ENCODE assay signal across 9 mouse cellular contexts in the genomic region with DNA sequence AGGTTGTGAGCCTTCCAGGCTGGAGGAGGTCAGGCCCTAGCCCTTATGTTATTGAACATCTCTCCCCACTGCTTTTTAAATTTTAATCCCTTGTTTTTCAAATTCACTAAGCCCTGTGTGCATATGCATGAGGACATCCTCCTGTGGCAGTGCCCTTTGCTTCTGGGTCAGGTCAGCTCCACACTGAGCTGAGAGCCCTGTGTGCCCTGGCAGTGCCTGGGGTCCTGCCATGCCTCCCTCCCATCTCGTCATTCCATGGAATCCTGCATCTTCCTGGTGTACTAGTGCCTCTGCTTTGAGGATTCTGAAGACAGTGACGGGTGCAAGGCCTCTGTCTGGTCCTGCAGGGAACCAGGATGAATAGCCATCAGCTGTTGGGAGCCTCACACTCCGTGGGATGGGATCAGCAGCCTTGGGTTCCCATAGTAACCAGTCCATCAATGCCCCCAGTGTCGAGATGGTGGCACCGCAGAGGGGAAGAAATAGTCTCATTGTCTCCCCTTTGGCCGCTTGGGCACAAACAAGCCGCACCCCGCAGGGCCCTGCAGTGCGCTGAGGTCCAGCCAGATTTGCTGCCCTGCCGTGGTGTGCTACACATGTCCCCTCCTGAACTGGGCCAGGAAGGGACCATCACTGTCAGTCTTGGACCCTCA. TPM values are rescaled to one million over a fixed set of nuclear protein-coding genes. Genes with fewer than 3 reads are reported as not detected.
DNase-seq lines count a peak whose midpoint lies in the region; ATAC-seq lines count a peak whose summit lies in the region.
"Had no signal": no experiment of that assay in that cellular context is flagged by ENCODE, and none has a peak within 500 bp of the region (broad histone marks: within the 10 kb centered on the region; RNA-seq: fewer than 3 reads in every experiment).

No protein-coding gene starts in this region.

- H3K9ac ChIP-seq in forebrain, embryonic 16.5 days (replicated peaks; ENCODE audit: low read depth, low read length) = no peak overlapping the region; the same call in 1 of the 2 replicates
- H3K9ac ChIP-seq: liver, embryonic 14.5 days had no signal

- no peaks in the 10 kb centered on the region for H3K36me3 ChIP-seq in forebrain, embryonic 16.5 days (ENCODE audit: control insufficient read depth, insufficient read depth)

- peak; percentile 81 for ATAC-seq in forebrain, embryonic 16.5 days
- no peak for ATAC-seq in megakaryocyte progenitor cell, adult 5-6 weeks (replicated peaks; ENCODE audit: poor library complexity)
- ATAC-seq in monocyte, adult 5-6 weeks (replicated peaks; ENCODE audit: insufficient number of reproducible peaks, low FRiP score, low TSS enrichment, poor library complexity, severe bottlenecking) = no peak

- no peak overlapping the region for H3K4me3 ChIP-seq in forebrain, embryonic 16.5 days (replicated peaks; ENCODE audit: low read length)

- no peaks in the 10 kb centered on the region for H3K27me3 ChIP-seq in forebrain, embryonic 16.5 days (replicated peaks; ENCODE audit: control insufficient read depth, insufficient read depth, low read length)

- WGBS in forebrain, embryonic 16.5 days = 6% methylated on average over 10 of the region's 10 CpGs

- H3K9me3 ChIP-seq in forebrain, embryonic 16.5 days (ENCODE audit: control insufficient read depth, low read length) = no peaks in the 10 kb centered on the region

- no peak overlapping the region for H3K4me2 ChIP-seq in forebrain, embryonic 16.5 days (ENCODE audit: low read length)

- peak; percentile 71 for DNase-seq in layer of hippocampus, adult 11-12 months (ENCODE audit: low spot score)
- no peak for DNase-seq in layer of hippocampus, postnatal 25 days (ENCODE audit: extremely low spot score in 1 of 2, low spot score in 1 of 2)
- peak; percentile 62 to 76 for DNase-seq in left cerebral cortex, adult 9 months (ENCODE audit: low spot score in 2 of 2)
- DNase-seq in retina, postnatal 7 days (ENCODE audit: low read depth, low spot score) = peak; percentile 23
- DNase-seq in adrenal gland, postnatal 25 days = no peak

- peaks cover 9% of the 10 kb centered on the region for H3K4me1 ChIP-seq in forebrain, embryonic 16.5 days (replicated peaks; ENCODE audit: control insufficient read depth, insufficient read depth, low read length)

- H3K27ac ChIP-seq in forebrain, embryonic 16.5 days (ENCODE audit: low read length) = no peak overlapping the region
- H3K27ac ChIP-seq: liver, embryonic 14.5 days had no signal

RNA-seq across cellular contexts. Expression of gene Pcsk6, which starts 9.5 kb away (rescaled TPM):
- total RNA-seq in layer of hippocampus, postnatal 25 days (2021) = 10 to 100 TPM; 13.7 to 16.4 TPM
- polyA plus RNA-seq in forebrain, embryonic 16.5 days (2015; fragmentation: Nextera tagmentation; extraction: Ambion mirVana) = 0.71 and 0.90 TPM in 2 replicates
- not detected in 2 replicates for total RNA-seq in megakaryocyte progenitor cell, adult 5-6 weeks (2015)
- not detected in 2 replicates for total RNA-seq in megakaryocyte progenitor cell, adult 5-6 weeks (2017)
- 11.6 and 20.8 TPM in 2 replicates for total RNA-seq in adrenal gland, postnatal 25 days (2021)
- not detected in 3 replicates for total RNA-seq in monocyte, adult 5-6 weeks (2017)

Comparison
In these comparisons a context has a peak if more than half of its experiments do, and no peak if none do; other contexts are left out.
1. DNase-seq: peak in layer of hippocampus, adult 11-12 months (single experiment), left cerebral cortex, adult 9 months (2 of 2) and retina, postnatal 7 days (single experiment); none in layer of hippocampus, postnatal 25 days (0 of 2) and adrenal gland, postnatal 25 days (single experiment).
2. RNA of gene Pcsk6, which starts 9.5 kb away (total RNA-seq): 13.7 to 16.4 TPM in layer of hippocampus, postnatal 25 days and 11.6 to 20.8 TPM in adrenal gland, postnatal 25 days; not detected in megakaryocyte progenitor cell, adult 5-6 weeks and not detected in monocyte, adult 5-6 weeks; every median in the first group is over 10 times any median in the second.